Mouse (Mus musculus): ENCODE results near the gene D2hgdh. TPM values are rescaled to one million over a fixed set of nuclear protein-coding genes. Genes with fewer than 3 reads are reported as not detected.

D2hgdh gene
- polyA plus RNA-seq (2015; fragmentation: Nextera tagmentation; extraction: Ambion mirVana), result 9.1 and 9.8 TPM in 2 replicates

GRCm38 (mm10) chr1:93824609-93825008 is at the start of gene D2hgdh:
TSS of gene D2hgdh (plus strand) at chr1:93824909.

GRCm38 (mm10) chr1:93801741-93802238 is 22.9 kb upstream of the D2hgdh start, which contains the start of gene Dtymk:
TSS of gene Dtymk (minus strand) at chr1:93801934.

GRCm38 (mm10) chr1:93803556-93804507 is 20.9 kb upstream of the D2hgdh start, which contains the start of gene Ing5:
TSS of gene Ing5 (plus strand) at chr1:93803965.

GRCm38 (mm10) chr1:93861048-93861447 is 36.3 kb downstream of the D2hgdh start, which contains the start of gene Gal3st2:
TSS of gene Gal3st2 (plus strand) at chr1:93861306.

Other genes starting within 250 kb of the D2hgdh start
- 108 and 117 TPM in 2 replicates for gene Stk25, start 166.2 kb upstream of the D2hgdh start, polyA plus RNA-seq (2015; fragmentation: Nextera tagmentation; extraction: Ambion mirVana)
- 17.9 and 25.3 TPM in 2 replicates for gene Bok, start 139.2 kb upstream of the D2hgdh start, polyA plus RNA-seq (2015; fragmentation: Nextera tagmentation; extraction: Ambion mirVana)
- 45.1 and 47.5 TPM in 2 replicates for gene Atg4b, start 73.4 kb upstream of the D2hgdh start, polyA plus RNA-seq (2015; fragmentation: Nextera tagmentation; extraction: Ambion mirVana)
- gene Thap4, start 70.0 kb upstream of the D2hgdh start, polyA plus RNA-seq (2015; fragmentation: Nextera tagmentation; extraction: Ambion mirVana), result 37.5 and 37.7 TPM in 2 replicates
- 75.9 and 83.5 TPM in 2 replicates for gene Dtymk, start 23.0 kb upstream of the D2hgdh start, polyA plus RNA-seq (2015; fragmentation: Nextera tagmentation; extraction: Ambion mirVana)
- gene Ing5, start 20.9 kb upstream of the D2hgdh start, polyA plus RNA-seq (2015; fragmentation: Nextera tagmentation; extraction: Ambion mirVana), result 4.3 and 4.4 TPM in 2 replicates
- 0.50 and 0.74 TPM in 2 replicates for gene Gal3st2, start 36.4 kb downstream of the D2hgdh start, polyA plus RNA-seq (2015; fragmentation: Nextera tagmentation; extraction: Ambion mirVana)
- gene Gal3st2b, start 93.4 kb downstream of the D2hgdh start, polyA plus RNA-seq (2015; fragmentation: Nextera tagmentation; extraction: Ambion mirVana), result 0.06 and 0.19 TPM in 2 replicates
- gene Gal3st2c, start 165.6 kb downstream of the D2hgdh start, polyA plus RNA-seq (2015; fragmentation: Nextera tagmentation; extraction: Ambion mirVana), result not detected in 2 replicates
- gene Neu4, start 195.5 kb downstream of the D2hgdh start, polyA plus RNA-seq (2015; fragmentation: Nextera tagmentation; extraction: Ambion mirVana), result not detected in 2 replicates
- not detected in 2 replicates for gene Pdcd1, start 227.6 kb downstream of the D2hgdh start, polyA plus RNA-seq (2015; fragmentation: Nextera tagmentation; extraction: Ambion mirVana)

All from skeletal muscle tissue, postnatal 0 days (tissue).